Mouse (Mus musculus) ES-E14 (cell line): Measurements from ENCODE around the gene Shmt1. TPM values are rescaled to one million over a fixed set of nuclear protein-coding genes. Genes with fewer than 3 reads are reported as not detected.

Experiments used
- DNase-seq: peaks from one replicate; pipeline ENCODE4 v3.0.0-alpha.2; 2013; ENCODE audit warnings: low read depth, low spot score
- H3K27ac ChIP-seq: 2 replicates; pipeline ENCODE4 v1.5.1; 2012; ENCODE audit warnings: low read depth, mild to moderate bottlenecking, low read length, moderate library complexity, mixed read lengths; ENCODE audit not compliant: poor library complexity, insufficient read depth, severe bottlenecking
- H3K36me3 ChIP-seq: 2 replicates; pipeline ENCODE4 v1.6.1; 2012; ENCODE audit warnings: mild to moderate bottlenecking, low read length, moderate library complexity, mixed read lengths; ENCODE audit not compliant: control insufficient read depth, poor library complexity, insufficient read depth, severe bottlenecking
- H3K4me1 ChIP-seq, 2 experiments: fragments of 150-350 bp in 1 of 2; sonication (generic) in 1 of 2; 2 replicates each; pipeline ENCODE4 v1.6.1; 2012; ENCODE audit warnings: low read length in 2 of 2, mild to moderate bottlenecking in 1 of 2, mixed read lengths in 1 of 2; ENCODE audit not compliant: control insufficient read depth in 2 of 2, insufficient read depth in 2 of 2, poor library complexity in 1 of 2
- H3K4me3 ChIP-seq, 2 experiments: fragments of 150-350 bp in 1 of 2; sonication (generic) in 1 of 2; 2 replicates each; pipeline ENCODE4 v1.5.1; 2012; ENCODE audit warnings: low read length in 2 of 2, low read depth in 1 of 2, mild to moderate bottlenecking in 1 of 2, mixed read lengths in 1 of 2; ENCODE audit not compliant: insufficient read depth in 1 of 2, poor library complexity in 1 of 2, severe bottlenecking in 1 of 2
- H3K9ac ChIP-seq: 2 replicates; pipeline ENCODE4 v1.6.1; 2012; ENCODE audit warnings: low read depth, mild to moderate bottlenecking, low read length, mixed read lengths; ENCODE audit not compliant: poor library complexity, insufficient read depth, severe bottlenecking
- H3K9me3 ChIP-seq: fragments of 150-350 bp; sonication (generic); 2 replicates; pipeline ENCODE4 v1.6.1; 2012; ENCODE audit warnings: low read depth, mild to moderate bottlenecking, low read length; ENCODE audit not compliant: control insufficient read depth, insufficient read depth
- CHD2 ChIP-seq: IDR thresholded peaks from 2 replicates; pipeline ENCODE4 v1.6.1; 2014; ENCODE audit warnings: mild to moderate bottlenecking, low read depth, low read length, inconsistent platforms
- HCFC1 ChIP-seq: IDR thresholded peaks from 2 replicates; pipeline ENCODE4 v1.6.1; 2012; ENCODE audit warnings: low read length, inconsistent platforms, borderline replicate concordance; ENCODE audit not compliant: insufficient read depth
- MAFK ChIP-seq: IDR thresholded peaks from 2 replicates; pipeline ENCODE4 v1.6.1; 2014; ENCODE audit warnings: mild to moderate bottlenecking, low read depth, low read length, inconsistent platforms; ENCODE audit not compliant: insufficient read depth
- ZC3H11A ChIP-seq: IDR thresholded peaks from 2 replicates; pipeline ENCODE4 v1.6.1; 2012; ENCODE audit warnings: low read depth, mild to moderate bottlenecking, inconsistent platforms, low read length, borderline replicate concordance
- ZNF384 ChIP-seq: IDR thresholded peaks from 2 replicates; pipeline ENCODE4 v1.6.1; 2012; ENCODE audit warnings: low read depth, low read length, inconsistent platforms
- in situ Hi-C, 2 experiments: fragments of 600-800 bp; cut with MboI; formaldehyde crosslinking; loops; one replicate each; pipeline ENCODE4 v1.15.1; 2025; ENCODE audit warnings: low sequenced_read_pairs in 2 of 2, inconsistent platforms in 1 of 2; ENCODE audit not compliant: unreplicated experiment in 2 of 2
- total RNA-seq: library from RNA; depleted of rRNA; stranded (reverse); fragments of 300-350 nt; gene quantifications from 2 replicates; pipeline ENCODE4 v1.2.3, GENCODE M21; 2012

Gene Shmt1
- total RNA-seq, 1 experiment: 115 TPM

DNA sequence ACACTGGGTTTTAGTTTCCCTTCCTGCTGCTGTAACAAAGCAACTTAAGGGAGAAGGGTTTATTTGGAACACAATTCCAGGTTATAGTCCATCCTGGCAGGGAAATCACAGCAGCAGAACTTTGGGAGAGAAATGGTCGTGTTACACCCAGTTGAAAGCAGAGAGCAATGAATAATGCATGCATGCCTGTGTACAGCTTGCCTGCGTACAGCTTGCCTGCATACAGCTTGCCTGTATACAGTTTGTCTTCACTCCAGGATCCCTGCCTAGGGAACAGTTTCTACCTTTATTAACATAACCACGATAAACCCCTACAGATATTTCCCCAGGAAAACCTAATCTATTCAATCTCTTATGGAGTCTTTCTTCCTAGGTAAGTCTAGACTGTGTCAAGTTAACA lies 40.7 kb downstream of the Shmt1 start:
- no peak overlapping the region for H3K27ac ChIP-seq
- in situ Hi-C loops: no loop called here
- no peak overlapping the region for H3K4me3 ChIP-seq
- no peak for DNase-seq
- no peak overlapping the region for H3K9ac ChIP-seq
- H3K36me3 ChIP-seq: no peaks in the 10 kb centered on the region
- TF ChIP-seq ZC3H11A: no peak
- TF ChIP-seq MAFK: no peak
- TF ChIP-seq CHD2: no peak
- TF ChIP-seq ZNF384: no peak
- no peak for TF ChIP-seq HCFC1
- no peaks in the 10 kb centered on the region for H3K9me3 ChIP-seq
- no peaks in the 10 kb centered on the region; a peak in 1 of 4 replicates for H3K4me1 ChIP-seq

DNA sequence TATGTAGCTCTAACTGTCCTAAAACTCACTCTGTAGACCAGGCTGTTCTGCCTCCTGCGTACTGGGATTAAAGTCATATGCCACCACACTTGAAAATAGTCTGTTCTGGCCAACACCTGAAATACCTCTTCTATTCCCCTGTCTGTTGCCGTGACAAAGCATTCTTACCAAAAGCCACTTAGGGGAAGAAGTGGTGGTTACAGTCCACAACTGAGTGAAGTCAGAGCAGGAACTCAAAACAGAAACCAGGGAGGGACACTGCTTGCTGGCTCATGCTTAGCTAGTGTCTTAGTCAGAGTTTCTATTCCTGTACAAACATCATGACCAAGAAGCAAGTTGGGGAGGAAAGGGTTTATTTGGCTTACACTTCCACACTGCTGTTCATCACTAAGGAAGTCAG lies 42.2 kb downstream of the Shmt1 start:
- no peak for TF ChIP-seq ZNF384
- TF ChIP-seq MAFK: no peak
- TF ChIP-seq ZC3H11A: no peak
- TF ChIP-seq HCFC1: no peak
- no peak for TF ChIP-seq CHD2
- in situ Hi-C loops: no loop called here

DNA sequence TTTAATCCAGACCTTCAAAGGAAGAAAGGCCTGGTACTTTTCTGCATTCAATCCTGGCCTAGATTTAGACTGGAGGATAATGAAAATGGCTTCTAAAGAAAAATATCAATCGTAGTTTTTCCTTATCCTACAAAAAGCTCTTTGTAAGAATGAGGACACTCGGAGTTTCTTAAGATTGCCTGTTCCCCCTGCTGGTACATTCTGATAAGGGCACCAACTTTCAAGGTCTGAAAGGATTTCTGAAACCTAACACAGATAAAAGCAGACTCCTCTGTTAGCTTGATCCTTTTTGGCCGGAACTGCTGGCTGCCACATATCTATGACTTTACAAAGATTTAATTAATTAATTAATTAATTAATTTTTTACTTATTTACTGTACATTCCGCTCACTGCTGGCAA lies 44.5 kb downstream of the Shmt1 start:
- DNase-seq: no peak
- Histone ChIP-seq H3K9me3 (no peaks in the 10 kb centered on the region), H3K36me3 (no peaks in the 10 kb centered on the region), H3K9ac (no peak overlapping the region), H3K4me3 (no peak overlapping the region), H3K27ac (no peak overlapping the region), H3K4me1 (no peaks in the 10 kb centered on the region)
- in situ Hi-C loops: no loop called here
- TF ChIP-seq MAFK (no peak), ZNF384 (no peak), ZC3H11A (no peak), CHD2 (no peak), HCFC1 (no peak)

More for the DNA sequence above, 42.2 kb downstream of the Shmt1 start:
- DNase-seq: no peak
- Histone ChIP-seq H3K4me1 (no peaks in the 10 kb centered on the region), H3K27ac (no peak overlapping the region), H3K36me3 (no peaks in the 10 kb centered on the region), H3K9me3 (no peaks in the 10 kb centered on the region), H3K4me3 (no peak overlapping the region), H3K9ac (no peak overlapping the region)

DNA sequence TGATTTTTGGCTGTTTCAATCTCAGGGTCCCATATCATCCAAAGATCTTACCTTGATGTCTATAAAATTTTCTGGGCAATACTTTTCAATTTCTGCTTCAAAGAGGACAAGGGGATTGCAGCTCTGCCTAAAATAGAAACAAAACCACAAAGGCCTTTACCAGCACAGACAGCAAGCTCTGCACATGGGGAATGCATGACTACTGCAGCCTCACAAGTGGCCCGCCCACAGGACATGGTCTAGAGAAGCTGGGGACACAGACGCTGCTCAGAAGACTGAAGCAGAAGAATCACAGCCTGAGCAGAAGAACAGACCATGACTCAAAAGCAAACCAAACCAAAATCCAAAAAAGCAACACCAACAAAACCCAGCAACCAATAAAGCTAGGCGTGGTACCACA lies 49.8 kb downstream of the Shmt1 start:
- DNase-seq: no peak
- Histone ChIP-seq H3K9me3 (no peaks in the 10 kb centered on the region), H3K27ac (no peak overlapping the region), H3K9ac (no peak overlapping the region), H3K4me3 (no peak overlapping the region), H3K4me1 (no peaks in the 10 kb centered on the region), H3K36me3 (peaks cover 7% of the 10 kb centered on the region)
- in situ Hi-C loops: no loop called here
- TF ChIP-seq HCFC1: no peak

DNA sequence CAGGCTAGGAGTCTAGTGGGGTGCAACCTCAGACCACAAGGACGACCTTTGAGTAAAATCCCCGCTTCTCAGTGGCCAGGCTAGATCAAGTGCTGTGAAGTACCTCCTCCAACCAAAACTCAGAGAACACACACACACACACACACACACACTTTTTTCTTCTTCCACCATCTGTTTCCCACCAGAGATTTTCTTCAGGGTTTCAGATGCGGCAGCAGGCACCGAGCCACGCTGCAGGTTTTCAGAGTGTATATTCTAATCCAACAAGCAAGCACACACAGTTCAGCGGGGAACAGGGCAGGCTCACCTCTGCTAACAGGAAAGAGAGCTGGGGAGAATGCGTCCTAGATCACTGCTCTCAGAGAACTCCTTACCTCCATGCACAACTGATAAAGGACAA lies 55.9 kb downstream of the Shmt1 start:
- Histone ChIP-seq H3K9ac (no peak overlapping the region), H3K4me1 (no peaks in the 10 kb centered on the region), H3K9me3 (no peaks in the 10 kb centered on the region), H3K27ac (no peak overlapping the region), H3K36me3 (peaks cover 34% of the 10 kb centered on the region), H3K4me3 (no peak overlapping the region)
- in situ Hi-C loops: no loop called here
- DNase-seq: no peak
- TF ChIP-seq ZC3H11A (no peak), ZNF384 (no peak), MAFK (no peak), HCFC1 (no peak), CHD2 (no peak)
